Mouse (Mus musculus): ENCODE measurements around the gene Sec31a.

GRCm38 (mm10) chr5:100418861-100419260 lies 2.8 kb upstream of the Sec31a start:
- no peak for TF ChIP-seq CTCF (IDR thresholded peaks at IDR 0.05; ENCODE audit: low read depth)
- TF ChIP-seq EP300 (IDR thresholded peaks at IDR 0.05; ENCODE audit: low read depth) = no peak

All from liver, embryonic 14.5 days (tissue).